Mouse (Mus musculus) liver, embryonic 12.5 days (tissue): Measurements from ENCODE around the gene Fbxl15. TPM values are rescaled to one million over a fixed set of nuclear protein-coding genes. Genes with fewer than 3 reads are reported as not detected.

Source experiments
- ATAC-seq: fragments of 200-750 bp; cut with Nextera tagmentation; 2 replicates; pipeline ENCODE4 v1.8.0; 2017; ENCODE audit warnings: moderate number of reproducible peaks, mild to moderate bottlenecking, moderate library complexity
- H3K27ac ChIP-seq: fragments of 300-500 bp; sonication (generic); 2 replicates; pipeline ENCODE4 v1.5.1; 2016; ENCODE audit warnings: mild to moderate bottlenecking
- H3K27me3 ChIP-seq: fragments of 300-500 bp; sonication (generic); replicated peaks from 2 replicates; pipeline ENCODE4 v1.6.1; 2016; ENCODE audit warnings: mild to moderate bottlenecking, moderate library complexity
- H3K36me3 ChIP-seq: fragments of 300-500 bp; sonication (generic); 2 replicates; pipeline ENCODE4 v1.6.1; 2016; ENCODE audit warnings: mild to moderate bottlenecking, moderate library complexity
- H3K4me1 ChIP-seq: fragments of 300-500 bp; sonication (generic); 2 replicates; pipeline ENCODE4 v1.6.1; 2016
- H3K4me2 ChIP-seq: fragments of 300-500 bp; sonication (generic); 2 replicates; pipeline ENCODE4 v1.6.1; 2016; ENCODE audit warnings: mild to moderate bottlenecking, moderate library complexity
- H3K4me3 ChIP-seq: fragments of 300-500 bp; sonication (generic); 2 replicates; pipeline ENCODE4 v1.5.1; 2016; ENCODE audit warnings: mild to moderate bottlenecking, moderate library complexity
- H3K9ac ChIP-seq: fragments of 300-500 bp; sonication (generic); 2 replicates; pipeline ENCODE4 v1.6.1; 2016; ENCODE audit warnings: mild to moderate bottlenecking, moderate library complexity
- H3K9me3 ChIP-seq: fragments of 300-500 bp; sonication (generic); replicated peaks from 2 replicates; pipeline ENCODE4 v1.6.1; 2016; ENCODE audit warnings: mild to moderate bottlenecking, moderate library complexity
- WGBS: fragments of 180-500 bp; shearing (Covaris S2); methylation state at CpG from one replicate; pipeline ENCODE4 v1.1.7; 2016; ENCODE audit not compliant: insufficient replicate concordance; 5-methylcytosine and 5-hydroxymethylcytosine counted together
- polyA plus RNA-seq: library from polyadenylated mRNA; unstranded; fragments of >200 nt; fragmentation: Nextera tagmentation; extraction: Ambion mirVana; gene quantifications from 2 replicates; pipeline ENCODE4 v1.2.1, GENCODE M21; 2016

Fbxl15 gene
- polyA plus RNA-seq, 1 experiment from 2014 or later, result 13.5 TPM

GRCm38 (mm10) chr19:46310312-46310865 is 17.6 kb upstream of the Fbxl15 start:
- 87% methylated on average over 12 of the region's 12 CpGs for WGBS
- H3K27me3 ChIP-seq, result peaks cover 61% of the 10 kb centered on the region
- H3K36me3 ChIP-seq, result peaks cover 45% of the 10 kb centered on the region
- peaks cover 67% of the 10 kb centered on the region for H3K4me1 ChIP-seq
- H3K9me3 ChIP-seq, result no peaks in the 10 kb centered on the region
- ATAC-seq, result no peak
- H3K27ac ChIP-seq, result no peak overlapping the region
- no peak overlapping the region for H3K4me2 ChIP-seq
- H3K9ac ChIP-seq, result 0 out of 2 replicates have a peak overlapping the region, but pooled peaks have one; percentile 14
- no peak overlapping the region for H3K4me3 ChIP-seq

GRCm38 (mm10) chr19:46311341-46311740 is 16.6 kb upstream of the Fbxl15 start:
- no peak overlapping the region for H3K27ac ChIP-seq
- no peak overlapping the region for H3K4me2 ChIP-seq
- H3K27me3 ChIP-seq, result peaks cover 71% of the 10 kb centered on the region
- peaks cover 69% of the 10 kb centered on the region for H3K4me1 ChIP-seq
- no peak overlapping the region for H3K4me3 ChIP-seq
- H3K36me3 ChIP-seq, result peaks cover 45% of the 10 kb centered on the region
- no peak overlapping the region for H3K9ac ChIP-seq
- H3K9me3 ChIP-seq, result no peaks in the 10 kb centered on the region
- WGBS, result 84% methylated on average over 9 of the region's 9 CpGs
- no peak for ATAC-seq

DNA sequence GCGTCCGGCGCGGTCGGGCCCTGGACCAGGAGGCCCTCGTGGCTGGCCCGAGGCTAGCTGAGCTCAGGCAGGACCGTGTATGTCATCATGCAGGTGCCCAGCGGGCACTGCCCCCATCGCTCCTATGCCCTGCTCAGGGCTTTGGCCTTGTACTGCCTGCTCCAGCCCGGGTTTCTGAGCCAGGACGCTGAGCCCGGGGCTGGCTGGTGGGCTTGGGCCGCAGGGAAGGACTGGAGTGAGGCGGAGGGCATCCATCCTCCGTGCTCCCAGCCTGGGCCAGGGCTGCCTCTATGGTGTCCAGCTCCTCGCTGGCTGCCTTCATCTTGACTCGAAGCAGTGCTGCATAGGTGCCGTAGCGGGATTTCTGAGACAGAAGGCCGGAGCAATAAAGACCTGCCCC is 15.4 kb upstream of the Fbxl15 start:
- Histone ChIP-seq H3K9ac (no peak overlapping the region; the same call in 1 of the 2 replicates), H3K36me3 (peaks cover 40% of the 10 kb centered on the region), H3K4me1 (peaks cover 75% of the 10 kb centered on the region), H3K4me3 (no peak overlapping the region), H3K9me3 (no peaks in the 10 kb centered on the region), H3K27me3 (peaks cover 73% of the 10 kb centered on the region), H3K27ac (peak overlapping the region; percentile 94), H3K4me2 (no peak overlapping the region)
- ATAC-seq, result no peak
- WGBS, result 86% methylated on average over 21 of the region's 21 CpGs

GRCm38 (mm10) chr19:46313116-46313515 is 14.9 kb upstream of the Fbxl15 start:
- Histone ChIP-seq H3K4me3 (peak overlapping the region; percentile 54; the same call in 1 of the 2 replicates), H3K4me1 (peaks cover 81% of the 10 kb centered on the region), H3K27ac (peak overlapping the region; percentile 94), H3K9me3 (no peaks in the 10 kb centered on the region), H3K36me3 (peaks cover 40% of the 10 kb centered on the region), H3K9ac (peak overlapping the region; percentile 70; the same call in 1 of the 2 replicates), H3K4me2 (peak overlapping the region; percentile 91), H3K27me3 (peaks cover 74% of the 10 kb centered on the region)
- 78% methylated on average over 9 of the region's 9 CpGs for WGBS
- ATAC-seq, result no peak

- peak overlapping the region; percentile 70 for H3K9ac ChIP-seq
- no peaks in the 10 kb centered on the region for H3K9me3 ChIP-seq
- WGBS, result 63% methylated on average over 6 of the region's 6 CpGs
- H3K4me3 ChIP-seq, result peak overlapping the region; percentile 54
- peak overlapping the region; percentile 91 for H3K4me2 ChIP-seq
- H3K4me1 ChIP-seq, result peaks cover 81% of the 10 kb centered on the region
- no peak for ATAC-seq
- peaks cover 38% of the 10 kb centered on the region for H3K36me3 ChIP-seq
- H3K27me3 ChIP-seq, result peaks cover 74% of the 10 kb centered on the region
- peak overlapping the region; percentile 94 for H3K27ac ChIP-seq
These were observed 14.4 kb upstream of the Fbxl15 start for GRCm38 (mm10) chr19:46313591-46313990.

DNA sequence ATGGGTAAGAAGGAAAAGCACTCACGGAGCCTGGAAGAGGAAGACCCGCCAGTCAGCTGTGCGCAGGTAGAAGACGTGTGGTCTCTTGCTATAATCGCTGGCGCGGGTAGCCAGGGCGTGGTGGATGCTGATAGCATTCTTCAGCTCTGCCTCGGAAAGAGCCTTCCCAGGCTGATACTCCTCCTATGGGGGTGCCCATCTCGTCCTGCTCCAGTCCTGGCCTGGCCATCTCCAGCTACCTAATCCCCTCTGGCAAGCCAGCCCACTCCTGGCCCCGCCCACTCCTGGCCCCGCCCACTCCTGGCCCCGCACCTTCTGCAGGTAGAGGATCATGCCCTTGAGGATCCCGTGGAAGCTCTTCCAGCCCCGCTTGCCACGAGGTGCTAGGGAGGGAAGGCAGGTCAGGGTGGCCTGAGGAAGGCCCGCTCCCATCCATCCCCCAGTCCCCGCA is 13.8 kb upstream of the Fbxl15 start:
- Histone ChIP-seq H3K4me1 (peaks cover 81% of the 10 kb centered on the region), H3K36me3 (peaks cover 38% of the 10 kb centered on the region), H3K4me3 (peak overlapping the region; percentile 54), H3K9ac (peak overlapping the region; percentile 70), H3K27me3 (peaks cover 76% of the 10 kb centered on the region), H3K9me3 (no peaks in the 10 kb centered on the region), H3K4me2 (peak overlapping the region; percentile 91), H3K27ac (peak overlapping the region; percentile 94)
- peak; percentile 57 for ATAC-seq
- WGBS, result 8% methylated on average over 18 of the region's 18 CpGs

DNA sequence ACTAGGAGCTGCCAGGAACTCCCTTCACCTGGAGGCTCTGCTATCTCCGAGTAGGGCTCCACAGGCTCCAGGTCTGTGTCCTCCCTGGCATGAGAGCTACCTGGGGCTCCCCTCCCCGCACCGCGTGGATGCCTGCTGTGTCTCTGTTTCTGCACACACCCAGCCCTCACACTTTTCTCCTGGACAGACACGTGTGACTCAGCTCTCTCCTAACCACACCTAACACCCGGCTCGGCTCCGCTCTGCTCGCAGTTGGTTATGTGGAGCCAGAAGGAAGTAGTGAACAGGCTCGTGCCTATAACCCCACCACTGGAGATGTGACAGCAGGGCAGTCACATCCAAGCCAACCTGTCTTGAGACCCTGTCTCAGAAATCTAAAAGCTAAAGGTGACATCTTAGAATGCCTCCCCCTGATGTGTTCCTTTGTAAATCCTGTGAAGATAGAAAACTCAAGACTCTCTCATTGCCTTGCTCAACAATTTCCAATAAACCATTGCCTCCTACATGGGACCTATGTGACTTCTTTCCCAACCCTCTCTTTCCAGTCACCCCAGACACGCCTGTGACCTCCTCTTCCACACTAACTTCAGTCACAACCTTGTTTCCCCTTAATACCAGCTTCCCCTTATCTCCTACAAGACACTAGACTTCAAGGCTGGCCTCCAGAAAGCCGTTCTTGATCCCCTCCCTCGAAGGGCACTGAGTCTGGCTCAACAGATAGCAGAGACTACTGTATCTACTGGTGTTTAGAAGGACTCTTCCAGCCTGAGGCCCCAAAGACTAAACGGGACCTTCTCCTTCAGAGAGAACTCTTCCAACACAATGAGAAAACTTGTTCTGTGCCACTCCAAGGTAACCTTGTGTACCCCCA is 12.9 kb upstream of the Fbxl15 start:
- WGBS, result 10% methylated on average over 14 of the region's 14 CpGs
- H3K27me3 ChIP-seq, result peaks cover 80% of the 10 kb centered on the region

GRCm38 (mm10) chr19:46315752-46316610 is 12.0 kb upstream of the Fbxl15 start:
- Histone ChIP-seq H3K36me3 (peaks cover 21% of the 10 kb centered on the region), H3K4me1 (peaks cover 77% of the 10 kb centered on the region), H3K4me2 (peak overlapping the region; percentile 91), H3K4me3 (peak overlapping the region; percentile 54), H3K27me3 (peaks cover 80% of the 10 kb centered on the region), H3K9me3 (no peaks in the 10 kb centered on the region), H3K9ac (peak overlapping the region; percentile 70), H3K27ac (peak overlapping the region; percentile 94)
- WGBS, result 48% methylated on average over 12 of the region's 12 CpGs
- peak; percentile 40; the same call in 1 of the 2 replicates for ATAC-seq

More for the DNA sequence above, 12.9 kb upstream of the Fbxl15 start:
- peak overlapping the region; percentile 91 for H3K4me2 ChIP-seq
- H3K9ac ChIP-seq, result peak overlapping the region; percentile 70
- peak; percentile 89 for ATAC-seq
- H3K4me1 ChIP-seq, result peaks cover 77% of the 10 kb centered on the region
- H3K4me3 ChIP-seq, result peak overlapping the region; percentile 54
- H3K27ac ChIP-seq, result peak overlapping the region; percentile 94
- no peaks in the 10 kb centered on the region for H3K9me3 ChIP-seq
- peaks cover 30% of the 10 kb centered on the region for H3K36me3 ChIP-seq

DNA sequence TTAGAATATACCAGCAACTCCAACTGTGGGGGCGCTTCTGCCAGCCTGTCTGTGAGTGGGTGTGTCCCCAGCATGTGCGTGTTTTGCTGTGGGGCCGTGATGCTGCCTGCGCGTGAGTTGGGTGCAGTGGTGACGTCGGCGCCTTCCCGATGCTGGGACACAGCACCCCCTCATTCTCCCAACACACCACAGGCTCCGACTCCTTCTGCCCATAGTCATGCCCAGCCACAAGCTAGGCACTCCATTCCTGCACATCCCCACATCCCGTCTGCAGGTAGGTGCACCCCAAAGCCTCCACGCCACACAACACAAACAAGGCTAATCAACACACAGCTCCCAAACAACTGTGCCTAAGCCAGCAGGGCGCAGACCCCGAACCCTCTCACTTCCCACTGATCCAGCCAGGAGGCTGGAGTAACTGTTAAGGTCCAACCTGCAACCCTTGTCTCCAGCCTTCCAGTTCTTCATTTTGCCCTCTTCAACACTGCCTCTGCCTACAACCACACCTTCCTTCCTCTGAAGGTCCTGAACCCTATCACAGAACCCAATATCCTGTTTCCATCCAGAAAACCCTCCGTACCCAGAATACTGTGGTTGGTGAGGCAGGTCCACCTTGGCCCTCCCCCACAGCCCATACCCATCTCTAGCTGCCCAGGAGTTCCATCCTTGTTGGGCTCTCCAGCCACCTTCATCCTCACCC is 11.0 kb upstream of the Fbxl15 start:
- Histone ChIP-seq H3K36me3 (peaks cover 11% of the 10 kb centered on the region), H3K4me3 (peak overlapping the region; percentile 55), H3K4me1 (peaks cover 74% of the 10 kb centered on the region), H3K9me3 (no peaks in the 10 kb centered on the region), H3K4me2 (peak overlapping the region; percentile 91), H3K9ac (peak overlapping the region; percentile 56), H3K27ac (peak overlapping the region; percentile 94), H3K27me3 (peaks cover 89% of the 10 kb centered on the region)
- ATAC-seq, result no peak
- WGBS, result 43% methylated on average over 15 of the region's 15 CpGs

DNA sequence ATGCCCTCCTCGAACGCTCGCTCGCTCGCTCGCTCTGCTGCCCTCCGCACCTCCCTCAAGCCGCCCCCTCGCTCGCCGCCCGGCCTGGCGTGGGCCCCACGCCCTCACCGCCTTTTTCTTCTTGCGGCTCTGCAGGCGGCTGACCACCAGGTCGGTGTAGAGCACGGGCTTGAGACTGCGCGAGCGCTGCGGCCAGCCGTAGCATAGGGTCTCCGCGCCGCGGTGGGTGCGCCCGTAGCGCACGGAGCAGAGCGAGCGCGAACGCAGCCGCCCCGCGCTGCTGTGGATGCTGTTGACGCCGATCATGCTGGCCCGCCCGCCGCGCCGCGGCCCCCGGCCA is 10.5 kb upstream of the Fbxl15 start:
- Histone ChIP-seq H3K4me1 (peaks cover 70% of the 10 kb centered on the region), H3K27me3 (peaks cover 94% of the 10 kb centered on the region), H3K36me3 (peaks cover 7% of the 10 kb centered on the region), H3K4me3 (peak overlapping the region; percentile 55), H3K27ac (no peak overlapping the region), H3K4me2 (peak overlapping the region; percentile 91), H3K9me3 (no peaks in the 10 kb centered on the region), H3K9ac (peak overlapping the region; percentile 56)
- no peak for ATAC-seq
- 2% methylated on average over 48 of the region's 48 CpGs for WGBS

DNA sequence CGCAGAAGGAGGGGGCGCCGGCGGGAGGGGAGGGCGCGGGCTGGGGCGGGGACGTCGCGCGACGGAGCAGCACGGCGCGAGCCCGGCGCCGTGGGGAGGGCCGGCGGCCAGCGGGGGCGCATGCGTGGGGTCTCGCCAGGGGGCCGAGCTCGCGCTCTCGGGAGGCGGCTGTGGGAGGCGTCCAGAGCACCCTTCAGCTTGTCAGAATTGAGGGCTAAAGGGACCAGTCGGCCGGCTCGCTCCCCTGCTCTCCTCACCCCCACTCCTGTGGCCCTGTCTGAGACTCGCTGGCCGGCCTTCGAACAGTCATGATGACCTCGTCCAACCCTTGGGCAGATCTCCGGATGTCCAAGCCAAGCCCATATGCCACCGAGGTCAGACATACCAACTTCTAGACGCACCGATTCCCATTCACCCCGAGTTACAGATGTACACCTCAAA is 9.9 kb upstream of the Fbxl15 start:
- H3K27ac ChIP-seq, result no peak overlapping the region
- H3K4me3 ChIP-seq, result peak overlapping the region; percentile 55
- ATAC-seq, result no peak
- peaks cover 65% of the 10 kb centered on the region for H3K4me1 ChIP-seq
- H3K36me3 ChIP-seq, result 0 out of 2 replicates have a peak, but pooled peaks cover 4% of the 10 kb centered on the region
- WGBS, result 3% methylated on average over 36 of the region's 42 CpGs
- peak overlapping the region; percentile 56; the same call in 1 of the 2 replicates for H3K9ac ChIP-seq
- H3K9me3 ChIP-seq, result no peaks in the 10 kb centered on the region
- H3K27me3 ChIP-seq, result peaks cover 99% of the 10 kb centered on the region
- peak overlapping the region; percentile 91 for H3K4me2 ChIP-seq
